Mouse (Mus musculus) erythroblast, adult 5-6 weeks (primary cell): ENCODE measurements around the gene Mss51. TPM values are rescaled to one million over a fixed set of nuclear protein-coding genes. Genes with fewer than 3 reads are reported as not detected.

ENCODE experiments used
- ATAC-seq: replicated peaks from 2 replicates; pipeline ENCODE4 v1.8.0; 2016; ENCODE audit warnings: moderate number of reproducible peaks, mild to moderate bottlenecking, moderate TSS enrichment, inconsistent platforms; ENCODE audit not compliant: poor library complexity, low FRiP score, severe bottlenecking
- total RNA-seq, 2 experiments: library from RNA; stranded (forward) in 1 of 2; stranded (reverse) in 1 of 2; fragments of 150-400 nt in 1 of 2; fragments of 200-764, 138-1000 nt in 1 of 2; gene quantifications; 2 replicates each; pipeline versions ENCODE4 v1.2.3 to v1.2.4; 2015 to 2017; ENCODE audit warnings: low replicate concordance in 2 of 2

Gene Mss51
- total RNA-seq (2015; ENCODE audit: low replicate concordance) (4.6 and 21.7 TPM in 2 replicates), total RNA-seq (2017; ENCODE audit: low replicate concordance) (8.5 and 13.2 TPM in 2 replicates)

- ATAC-seq = no peak
Measured at GRCm38 (mm10) chr14:20496603-20497002, at the start of gene Mss51. TSS of gene Mss51 (minus strand) at chr14:20496901.

- ATAC-seq = peak; percentile 69
Measured at GRCm38 (mm10) chr14:20546415-20546814, 49.7 kb upstream of the Mss51 start, which contains the start of gene Ppp3cb. TSS of gene Ppp3cb (minus strand) at chr14:20546573.

GRCm38 (mm10) chr14:20545529-20546331, 49.0 kb upstream of the Mss51 start:
- peak; percentile 91 for ATAC-seq

GRCm38 (mm10) chr14:20544467-20545411, 48.0 kb upstream of the Mss51 start:
- ATAC-seq = peak; percentile 78

- ATAC-seq = no peak
Measured at GRCm38 (mm10) chr14:20529643-20530042, 32.9 kb upstream of the Mss51 start.

GRCm38 (mm10) chr14:20520179-20520578, 23.5 kb upstream of the Mss51 start:
- no peak for ATAC-seq

GRCm38 (mm10) chr14:20508424-20508823, 11.7 kb upstream of the Mss51 start:
- no peak for ATAC-seq

- ATAC-seq = no peak; the same call in 1 of the 2 replicates
Measured at GRCm38 (mm10) chr14:20502966-20503365, 6.3 kb upstream of the Mss51 start.

GRCm38 (mm10) chr14:20499982-20500381, 3.3 kb upstream of the Mss51 start:
- no peak for ATAC-seq

GRCm38 (mm10) chr14:20486031-20486430, 10.7 kb downstream of the Mss51 start:
- no peak for ATAC-seq

GRCm38 (mm10) chr14:20482051-20482751, 14.5 kb downstream of the Mss51 start:
- ATAC-seq = no peak

GRCm38 (mm10) chr14:20481211-20481610, 15.5 kb downstream of the Mss51 start:
- peak; percentile 52 for ATAC-seq

- ATAC-seq = 0 out of 2 replicates have a peak, but pooled peaks have one; percentile 3
Measured at GRCm38 (mm10) chr14:20480195-20480579, 16.5 kb downstream of the Mss51 start.

- peak; percentile 83 for ATAC-seq
Measured at GRCm38 (mm10) chr14:20479291-20480194, 17.2 kb downstream of the Mss51 start, which contains the start of gene Anxa7. TSS of gene Anxa7 (minus strand) at chr14:20480133.

GRCm38 (mm10) chr14:20478801-20479200, 17.9 kb downstream of the Mss51 start:
- ATAC-seq = peak; percentile 73

GRCm38 (mm10) chr14:20478385-20478784, 18.3 kb downstream of the Mss51 start:
- 0 out of 2 replicates have a peak, but pooled peaks have one; percentile 9 for ATAC-seq

GRCm38 (mm10) chr14:20477261-20478025, 19.3 kb downstream of the Mss51 start:
- no peak for ATAC-seq

- ATAC-seq = no peak
Measured at GRCm38 (mm10) chr14:20460216-20460615, 36.5 kb downstream of the Mss51 start.
